Mouse (Mus musculus) heart, embryonic 13.5 days (tissue): ENCODE data around the gene Plxnd1. TPM values are rescaled to one million over a fixed set of nuclear protein-coding genes. Genes with fewer than 3 reads are reported as not detected.

Source experiments
- polyA plus RNA-seq: library from polyadenylated mRNA; unstranded; fragments of >200 nt; fragmentation: Nextera tagmentation; extraction: Ambion mirVana; gene quantifications from 2 replicates; pipeline ENCODE4 v1.2.1, GENCODE M21; 2015

Gene Plxnd1
- polyA plus RNA-seq, 1 experiment from 2014 or later = 39.6 TPM

Other genes with a start within 250 kb of the Plxnd1 start
- gene Tmem40, start 232.6 kb downstream of the Plxnd1 start, polyA plus RNA-seq = 1.5 and 2.2 TPM in 2 replicates
- gene Cand2, start 220.5 kb downstream of the Plxnd1 start, polyA plus RNA-seq = 51.2 and 52.5 TPM in 2 replicates
- 1,371 and 1,440 TPM in 2 replicates for gene Rpl32, start 186.3 kb downstream of the Plxnd1 start, polyA plus RNA-seq
- 0.46 and 0.53 TPM in 2 replicates for gene Efcab12, start 156.6 kb downstream of the Plxnd1 start, polyA plus RNA-seq
- gene Mbd4, start 141.6 kb downstream of the Plxnd1 start, polyA plus RNA-seq = 8.7 and 10.4 TPM in 2 replicates
- 21.2 and 21.4 TPM in 2 replicates for gene Ift122, start 141.5 kb downstream of the Plxnd1 start, polyA plus RNA-seq
- 0.08 TPM in 1 of 2 replicates, not detected in the other for gene Rho, start 63.3 kb downstream of the Plxnd1 start, polyA plus RNA-seq
- gene H1foo, start 50.1 kb downstream of the Plxnd1 start, polyA plus RNA-seq = not detected in 2 replicates
- gene Tmcc1, start 198.5 kb upstream of the Plxnd1 start, polyA plus RNA-seq = 10.5 and 12.2 TPM in 2 replicates
- gene Washc2, start 213.0 kb upstream of the Plxnd1 start, polyA plus RNA-seq = 31.4 and 34.9 TPM in 2 replicates